Mouse (Mus musculus): ENCODE data around the gene Slc9a9.

- TF ChIP-seq POLR2A (IDR thresholded peaks at IDR 0.05; ENCODE audit: control insufficient read depth in 1 of 2, insufficient read depth in 1 of 2, low read depth in 1 of 2, low read length in 2 of 2, poor library complexity in 1 of 2), result no peak
- TF ChIP-seq CTCF (IDR thresholded peaks at IDR 0.05 in 2 of 3, conservative IDR thresholded peaks at IDR 0.05 in 1 of 3; ENCODE audit: control insufficient read depth in 1 of 3, insufficient read depth in 1 of 3, low read depth in 2 of 3, low read length in 3 of 3, poor library complexity in 1 of 3, severe bottlenecking in 1 of 3), result no peak
- no peak for TF ChIP-seq RAD21 (IDR thresholded peaks at IDR 0.05; ENCODE audit: low read depth, low read length)
- no peak for TF ChIP-seq CHD1 (IDR thresholded peaks at IDR 0.05; ENCODE audit: low read depth, low read length)
- TF ChIP-seq CHD2 (IDR thresholded peaks at IDR 0.05; ENCODE audit: low read length), result no peak
- no peak for TF ChIP-seq USF1 (IDR thresholded peaks at IDR 0.05; ENCODE audit: low read depth, low read length)
- no peak for TF ChIP-seq MXI1 (IDR thresholded peaks at IDR 0.05; ENCODE audit: low read depth, low read length)
- no peak for TF ChIP-seq HCFC1 (IDR thresholded peaks at IDR 0.05; ENCODE audit: low read depth, low read length)
- TF ChIP-seq ZKSCAN1 (IDR thresholded peaks at IDR 0.05; ENCODE audit: low read depth, low read length), result no peak
- TF ChIP-seq KAT2A (conservative IDR thresholded peaks at IDR 0.05; ENCODE audit: low read depth, low read length), result no peak
- TF ChIP-seq TBP (IDR thresholded peaks at IDR 0.05; ENCODE audit: low read depth, low read length), result no peak
Measured at GRCm38 (mm10) chr9:94972693-94973092, 303.0 kb downstream of the Slc9a9 start.

All from MEL (cell line).